Mouse (Mus musculus): Measurements from ENCODE around the gene Sdhaf4. TPM values are rescaled to one million over a fixed set of nuclear protein-coding genes. Genes with fewer than 3 reads are reported as not detected.
A peak's percentile ranks its signal among the peaks of the same experiment; 100 is the strongest.

Sdhaf4 gene
- polyA plus RNA-seq, 1 experiment from 2014 or later = 110 TPM

DNA sequence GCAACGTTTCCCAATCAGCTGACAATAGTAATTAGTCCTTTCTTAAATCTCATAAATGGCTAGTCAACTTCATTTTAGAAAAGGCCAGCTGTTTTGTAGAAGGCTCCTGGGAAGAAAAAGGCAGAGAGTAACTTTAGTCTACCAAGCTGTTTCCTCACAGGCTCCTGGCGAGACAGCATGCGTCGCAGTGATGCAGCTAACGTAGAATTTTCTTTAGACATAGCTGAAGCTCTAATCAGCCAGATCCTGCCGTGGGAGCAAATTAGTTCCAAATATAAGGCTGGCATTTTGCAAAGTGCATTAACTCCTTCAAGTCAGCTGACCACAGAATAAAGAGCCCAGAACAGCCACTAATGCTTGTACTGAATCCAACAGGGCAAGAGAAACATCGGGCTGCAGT is 57.2 kb downstream of the Sdhaf4 start:
- H3K4me1 ChIP-seq = peaks cover 7% of the 10 kb centered on the region
- peak overlapping the region; percentile 25; the same call in 1 of the 2 replicates for H3K4me2 ChIP-seq
- no peak overlapping the region for H3K9ac ChIP-seq
- H3K36me3 ChIP-seq (replicated peaks) = no peaks in the 10 kb centered on the region
- no peak overlapping the region for H3K4me3 ChIP-seq (replicated peaks)
- H3K27me3 ChIP-seq = peaks cover 11% of the 10 kb centered on the region; the same call in 1 of the 2 replicates
- WGBS = 27% methylated on average over 7 of the region's 7 CpGs
- no peaks in the 10 kb centered on the region for H3K9me3 ChIP-seq
- no peak overlapping the region for H3K27ac ChIP-seq
- ATAC-seq (ENCODE audit: low FRiP score) = no peak

Other genes with a start within 250 kb of the Sdhaf4 start
- 2.5 and 2.7 TPM in 2 replicates for gene B3gat2, start 243.9 kb downstream of the Sdhaf4 start, polyA plus RNA-seq (2016; fragmentation: Nextera tagmentation; extraction: Ambion mirVana)
- gene Smap1, start 83.3 kb downstream of the Sdhaf4 start, polyA plus RNA-seq (2016; fragmentation: Nextera tagmentation; extraction: Ambion mirVana) = 56.5 and 60.9 TPM in 2 replicates
- gene Fam135a, start 94.7 kb upstream of the Sdhaf4 start, polyA plus RNA-seq (2016; fragmentation: Nextera tagmentation; extraction: Ambion mirVana) = 39.0 and 43.9 TPM in 2 replicates
- 8.4 and 13.8 TPM in 2 replicates for gene Col9a1, start 172.0 kb upstream of the Sdhaf4 start, polyA plus RNA-seq (2016; fragmentation: Nextera tagmentation; extraction: Ambion mirVana)